Mouse (Mus musculus) limb, embryonic 11.5 days (tissue): ENCODE data around the gene Tlr4. TPM values are rescaled to one million over a fixed set of nuclear protein-coding genes. Genes with fewer than 3 reads are reported as not detected.
A peak's percentile ranks its signal among the peaks of the same experiment; 100 is the strongest.

Experiments
- ATAC-seq: fragments of 200-750 bp; cut with Nextera tagmentation; 2 replicates; pipeline ENCODE4 v1.8.0; 2017; ENCODE audit warnings: low read depth; ENCODE audit not compliant: insufficient number of reproducible peaks, low FRiP score, low TSS enrichment
- DNase-seq: peaks from one replicate; pipeline ENCODE4 v3.0.0-alpha.2; 2015; ENCODE audit warnings: low spot score
- H3K27ac ChIP-seq: fragments of 300-500 bp; sonication (generic); replicated peaks from 2 replicates; pipeline ENCODE4 v1.5.1; 2014; ENCODE audit warnings: low read depth, mild to moderate bottlenecking, low read length
- H3K27me3 ChIP-seq: fragments of 300-500 bp; sonication (generic); 2 replicates; pipeline ENCODE4 v1.6.1; 2014; ENCODE audit warnings: mild to moderate bottlenecking, low read length, mixed read lengths; ENCODE audit not compliant: control insufficient read depth, insufficient read depth
- H3K36me3 ChIP-seq: fragments of 300-500 bp; sonication (generic); 2 replicates; pipeline ENCODE4 v1.6.1; 2014; ENCODE audit warnings: mild to moderate bottlenecking, low read length, moderate library complexity, mixed read lengths; ENCODE audit not compliant: control insufficient read depth, insufficient read depth
- H3K4me1 ChIP-seq: fragments of 300-500 bp; sonication (generic); 2 replicates; pipeline ENCODE4 v1.6.1; 2014; ENCODE audit warnings: low read length, mixed read lengths; ENCODE audit not compliant: control insufficient read depth, insufficient read depth
- H3K4me2 ChIP-seq: fragments of 300-500 bp; sonication (generic); 2 replicates; pipeline ENCODE4 v1.6.1; 2014; ENCODE audit warnings: low read depth, mild to moderate bottlenecking, moderate library complexity; ENCODE audit not compliant: severe bottlenecking
- H3K4me3 ChIP-seq: fragments of 300-500 bp; sonication (generic); 2 replicates; pipeline ENCODE4 v1.5.1; 2014; ENCODE audit warnings: low read depth, low read length
- H3K9ac ChIP-seq: fragments of 300-500 bp; sonication (generic); 2 replicates; pipeline ENCODE4 v1.6.1; 2014; ENCODE audit warnings: mild to moderate bottlenecking, low read length
- H3K9me3 ChIP-seq: fragments of 300-500 bp; sonication (generic); 2 replicates; pipeline ENCODE4 v1.6.1; 2016; ENCODE audit warnings: low read length; ENCODE audit not compliant: control insufficient read depth
- WGBS: fragments of 180-500 bp; shearing (Covaris S2); extraction: QIAGEN DNeasy Blood & Tissue Kit; methylation state at CpG from one replicate; pipeline ENCODE4 v1.1.7; 2014; 5-methylcytosine and 5-hydroxymethylcytosine counted together
- polyA plus RNA-seq: library from polyadenylated mRNA; unstranded; fragments of >200 nt; fragmentation: Nextera tagmentation; extraction: Ambion mirVana; gene quantifications from 2 replicates; pipeline ENCODE4 v1.2.1, GENCODE M21; 2014

Tlr4 gene
- polyA plus RNA-seq, 1 experiment from 2014 or later, result 0.64 TPM

- Histone ChIP-seq H3K4me2 (no peak overlapping the region), H3K9ac (no peak overlapping the region), H3K4me1 (no peaks in the 10 kb centered on the region), H3K27ac (no peak overlapping the region), H3K4me3 (no peak overlapping the region), H3K9me3 (no peaks in the 10 kb centered on the region), H3K27me3 (no peaks in the 10 kb centered on the region), H3K36me3 (no peaks in the 10 kb centered on the region; the same call in 1 of the 2 replicates)
- ATAC-seq (no peak), DNase-seq (no peak)
- 83% methylated on average over 4 of the region's 4 CpGs for WGBS
Observed at GRCm38 (mm10) chr4:66875751-66876150, 48.4 kb downstream of the Tlr4 start.

GRCm38 (mm10) chr4:66877609-66878008 lies 50.2 kb downstream of the Tlr4 start:
- H3K9ac ChIP-seq, result no peak overlapping the region
- ATAC-seq (no peak), DNase-seq (no peak)
- 55% methylated on average over 11 of the region's 11 CpGs for WGBS
- no peak overlapping the region for H3K4me3 ChIP-seq
- no peaks in the 10 kb centered on the region for H3K9me3 ChIP-seq
- H3K27ac ChIP-seq, result no peak overlapping the region
- no peaks in the 10 kb centered on the region for H3K36me3 ChIP-seq
- no peak overlapping the region for H3K4me2 ChIP-seq
- no peaks in the 10 kb centered on the region for H3K27me3 ChIP-seq
- no peaks in the 10 kb centered on the region for H3K4me1 ChIP-seq

GRCm38 (mm10) chr4:66881496-66881895 lies 54.1 kb downstream of the Tlr4 start:
- ATAC-seq, result no peak
- Histone ChIP-seq H3K36me3 (no peaks in the 10 kb centered on the region), H3K4me3 (no peak overlapping the region), H3K27ac (no peak overlapping the region), H3K9ac (no peak overlapping the region), H3K4me2 (no peak overlapping the region), H3K9me3 (no peaks in the 10 kb centered on the region), H3K27me3 (no peaks in the 10 kb centered on the region), H3K4me1 (no peaks in the 10 kb centered on the region)
- no peak for DNase-seq
- 97% methylated on average over 1 of the region's 1 CpGs for WGBS

- no peak for ATAC-seq
- Histone ChIP-seq H3K4me1 (no peaks in the 10 kb centered on the region), H3K27me3 (no peaks in the 10 kb centered on the region), H3K4me3 (no peak overlapping the region), H3K36me3 (no peaks in the 10 kb centered on the region), H3K9me3 (no peaks in the 10 kb centered on the region), H3K4me2 (no peak overlapping the region), H3K9ac (no peak overlapping the region), H3K27ac (no peak overlapping the region)
- WGBS, result 91% methylated on average over 5 of the region's 5 CpGs
- DNase-seq, result no peak
Observed at GRCm38 (mm10) chr4:66883264-66883663, 55.9 kb downstream of the Tlr4 start.

- H3K36me3 ChIP-seq, result no peaks in the 10 kb centered on the region
- H3K27me3 ChIP-seq, result no peaks in the 10 kb centered on the region
- H3K27ac ChIP-seq, result no peak overlapping the region
- no peak overlapping the region for H3K9ac ChIP-seq
- H3K4me1 ChIP-seq, result no peaks in the 10 kb centered on the region
- ATAC-seq (no peak), DNase-seq (peak; percentile 27)
- H3K4me3 ChIP-seq, result no peak overlapping the region
- no peaks in the 10 kb centered on the region for H3K9me3 ChIP-seq
- H3K4me2 ChIP-seq, result no peak overlapping the region
- 11% methylated on average over 2 of the region's 2 CpGs for WGBS
Observed at GRCm38 (mm10) chr4:66894547-66894946, 67.2 kb downstream of the Tlr4 start.

- no peak overlapping the region for H3K27ac ChIP-seq
- 72% methylated on average over 7 of the region's 7 CpGs for WGBS
- DNase-seq (no peak), ATAC-seq (no peak)
- no peaks in the 10 kb centered on the region for H3K9me3 ChIP-seq
- no peak overlapping the region for H3K4me2 ChIP-seq
- H3K9ac ChIP-seq, result no peak overlapping the region
- H3K27me3 ChIP-seq, result no peaks in the 10 kb centered on the region
- no peaks in the 10 kb centered on the region for H3K36me3 ChIP-seq
- H3K4me3 ChIP-seq, result no peak overlapping the region
- H3K4me1 ChIP-seq, result no peaks in the 10 kb centered on the region
Observed at GRCm38 (mm10) chr4:66894981-66895380, 67.6 kb downstream of the Tlr4 start.

GRCm38 (mm10) chr4:66900126-66900525 lies 72.7 kb downstream of the Tlr4 start:
- H3K4me2 ChIP-seq, result no peak overlapping the region
- no peaks in the 10 kb centered on the region for H3K9me3 ChIP-seq
- H3K4me3 ChIP-seq, result no peak overlapping the region
- H3K27ac ChIP-seq, result no peak overlapping the region
- no peak for DNase-seq
- H3K9ac ChIP-seq, result no peak overlapping the region
- no peak for ATAC-seq
- H3K27me3 ChIP-seq, result no peaks in the 10 kb centered on the region
- no peaks in the 10 kb centered on the region for H3K36me3 ChIP-seq
- no peaks in the 10 kb centered on the region for H3K4me1 ChIP-seq

- Histone ChIP-seq H3K27ac (no peak overlapping the region), H3K36me3 (no peaks in the 10 kb centered on the region), H3K4me2 (no peak overlapping the region), H3K4me3 (no peak overlapping the region), H3K9me3 (no peaks in the 10 kb centered on the region), H3K4me1 (no peaks in the 10 kb centered on the region), H3K27me3 (no peaks in the 10 kb centered on the region), H3K9ac (no peak overlapping the region)
- ATAC-seq (no peak), DNase-seq (no peak)
Observed at GRCm38 (mm10) chr4:66901498-66901897, 74.1 kb downstream of the Tlr4 start.

- no peaks in the 10 kb centered on the region for H3K4me1 ChIP-seq
- ATAC-seq, result no peak
- DNase-seq, result no peak
- no peaks in the 10 kb centered on the region for H3K9me3 ChIP-seq
- H3K36me3 ChIP-seq, result no peaks in the 10 kb centered on the region
- H3K9ac ChIP-seq, result no peak overlapping the region
- no peak overlapping the region for H3K4me3 ChIP-seq
- no peak overlapping the region for H3K4me2 ChIP-seq
- H3K27ac ChIP-seq, result no peak overlapping the region
- H3K27me3 ChIP-seq, result no peaks in the 10 kb centered on the region
Observed at GRCm38 (mm10) chr4:66908376-66908775, 81.0 kb downstream of the Tlr4 start.
